Mouse (Mus musculus): ENCODE data around the gene Yaf2. TPM values are rescaled to one million over a fixed set of nuclear protein-coding genes. Genes with fewer than 3 reads are reported as not detected.
"Not testable (repeated sequence)": the region's sequence is repeated elsewhere in the genome, so short reads cannot be mapped to it uniquely, and the experiment has no call there.

The Yaf2 gene
- polyA plus RNA-seq, 1 experiment from 2014 or later, result 85.8 TPM

DNA sequence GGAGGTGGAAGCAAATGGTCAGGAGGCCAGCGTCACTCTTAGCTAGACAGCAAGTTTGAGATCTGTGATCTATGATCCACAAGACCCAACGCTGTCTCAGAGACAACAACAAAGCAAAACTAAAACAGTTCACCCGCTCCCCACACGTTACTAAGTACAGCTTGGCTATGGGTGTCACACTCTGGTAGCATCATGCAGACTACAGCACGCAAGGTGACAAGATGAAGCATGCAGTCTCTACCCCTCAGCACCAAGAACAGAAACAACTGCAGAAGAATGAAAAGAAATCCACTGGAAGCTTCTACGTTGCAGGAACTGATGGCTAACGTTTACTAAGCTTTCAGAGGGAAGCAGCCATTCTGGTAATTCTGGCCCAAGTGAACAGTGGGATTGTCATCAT is 73.2 kb downstream of the Yaf2 start:
- H3K4me1 ChIP-seq (ENCODE audit: insufficient read depth, low read length), result 0 out of 2 replicates have a peak, but pooled peaks cover 11% of the 10 kb centered on the region
- H3K27ac ChIP-seq (ENCODE audit: low read length), result no peak overlapping the region
- ATAC-seq (ENCODE audit: low FRiP score, low TSS enrichment), result no peak
- no peaks in the 10 kb centered on the region for H3K9me3 ChIP-seq (ENCODE audit: low read length)
- no peak overlapping the region for H3K9ac ChIP-seq (replicated peaks; ENCODE audit: low read length)
- H3K4me2 ChIP-seq (replicated peaks; ENCODE audit: low read depth, low read length), result no peak overlapping the region
- H3K36me3 ChIP-seq (ENCODE audit: insufficient read depth, low read length), result peaks cover 15% of the 10 kb centered on the region; the same call in 1 of the 2 replicates
- no peaks in the 10 kb centered on the region for H3K27me3 ChIP-seq (ENCODE audit: insufficient read depth, low read length)
- H3K4me3 ChIP-seq (ENCODE audit: low read length), result no peak overlapping the region
- WGBS, result 67% methylated on average over 7 of the region's 7 CpGs

DNA sequence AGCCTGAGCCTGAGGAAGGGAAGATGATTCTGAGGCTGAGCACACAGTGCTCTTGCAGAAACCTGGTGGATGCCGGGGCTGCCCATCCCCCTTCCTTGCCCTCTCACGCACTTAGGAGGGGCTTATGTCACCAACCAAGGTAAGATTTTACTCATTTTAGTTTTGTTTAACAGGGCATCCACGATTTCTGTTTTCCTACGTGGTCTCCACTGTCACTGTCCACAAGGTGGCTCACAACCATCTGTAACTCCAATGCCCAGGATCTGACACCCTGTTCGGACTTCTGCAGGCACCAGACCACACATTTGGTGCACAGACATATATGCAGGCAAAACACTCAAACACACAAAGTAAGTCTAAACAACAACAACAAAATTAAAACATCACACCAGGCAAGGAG is 73.9 kb downstream of the Yaf2 start:
- Histone ChIP-seq H3K9me3 (ENCODE audit: low read length) (no peaks in the 10 kb centered on the region), H3K36me3 (ENCODE audit: insufficient read depth, low read length) (peaks cover 23% of the 10 kb centered on the region), H3K4me3 (ENCODE audit: low read length) (no peak overlapping the region), H3K4me2 (replicated peaks; ENCODE audit: low read depth, low read length) (no peak overlapping the region), H3K9ac (replicated peaks; ENCODE audit: low read length) (no peak overlapping the region), H3K4me1 (ENCODE audit: insufficient read depth, low read length) (0 out of 2 replicates have a peak, but pooled peaks cover 7% of the 10 kb centered on the region), H3K27ac (ENCODE audit: low read length) (no peak overlapping the region), H3K27me3 (ENCODE audit: insufficient read depth, low read length) (no peaks in the 10 kb centered on the region)
- ATAC-seq (ENCODE audit: low FRiP score, low TSS enrichment), result no peak
- WGBS, result 48% methylated on average over 5 of the region's 5 CpGs

DNA sequence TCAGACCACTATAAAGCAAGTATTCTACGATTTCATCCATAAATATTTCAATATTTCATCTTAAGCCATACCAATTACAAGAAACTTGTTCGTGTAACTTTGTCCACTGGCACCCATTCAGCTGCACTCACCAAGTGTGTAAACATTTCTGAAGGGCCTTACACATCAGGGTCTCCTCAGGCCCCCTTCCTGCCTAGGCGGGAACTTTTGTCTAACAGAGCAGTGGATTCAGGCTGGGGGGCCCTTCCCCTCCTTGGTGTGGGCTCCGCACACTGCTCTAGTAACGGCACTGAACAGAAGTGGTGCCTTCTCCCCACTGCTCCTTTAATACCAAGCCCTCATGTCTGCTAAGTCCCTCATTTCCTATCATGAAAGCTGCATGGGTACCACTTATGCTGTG is 74.5 kb downstream of the Yaf2 start:
- Histone ChIP-seq H3K36me3 (ENCODE audit: insufficient read depth, low read length) (peaks cover 27% of the 10 kb centered on the region), H3K27me3 (ENCODE audit: insufficient read depth, low read length) (no peaks in the 10 kb centered on the region), H3K9ac (replicated peaks; ENCODE audit: low read length) (no peak overlapping the region), H3K27ac (ENCODE audit: low read length) (no peak overlapping the region), H3K4me3 (ENCODE audit: low read length) (no peak overlapping the region), H3K9me3 (ENCODE audit: low read length) (no peaks in the 10 kb centered on the region), H3K4me2 (replicated peaks; ENCODE audit: low read depth, low read length) (no peak overlapping the region), H3K4me1 (ENCODE audit: insufficient read depth, low read length) (0 out of 2 replicates have a peak, but pooled peaks cover 3% of the 10 kb centered on the region)
- 95% methylated on average over 5 of the region's 5 CpGs for WGBS
- no peak for ATAC-seq (ENCODE audit: low FRiP score, low TSS enrichment)

DNA sequence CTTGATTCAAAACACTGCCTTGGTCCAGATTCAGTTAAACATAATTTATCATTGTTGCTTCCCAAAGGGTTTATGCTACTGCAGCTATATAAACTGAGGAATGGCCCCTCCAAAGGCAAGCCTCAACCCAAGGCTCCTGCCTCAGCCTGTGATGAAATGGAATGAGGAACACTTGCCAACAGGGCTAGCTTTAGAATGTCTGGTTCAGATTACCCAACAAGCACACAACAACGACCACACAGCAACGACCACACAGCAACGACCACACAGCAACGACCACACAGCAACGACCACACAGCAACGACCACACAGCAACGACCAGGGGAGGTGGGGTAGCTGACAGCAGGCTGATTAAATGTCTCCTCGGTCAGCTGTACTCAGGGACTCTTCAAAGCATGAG is 76.8 kb downstream of the Yaf2 start:
- WGBS, result 70% methylated on average over 8 of the region's 8 CpGs
- Histone ChIP-seq H3K27ac (ENCODE audit: low read length) (no peak overlapping the region), H3K9me3 (ENCODE audit: low read length) (no peaks in the 10 kb centered on the region), H3K4me2 (replicated peaks; ENCODE audit: low read depth, low read length) (no peak overlapping the region), H3K36me3 (ENCODE audit: insufficient read depth, low read length) (peaks cover 42% of the 10 kb centered on the region), H3K27me3 (ENCODE audit: insufficient read depth, low read length) (no peaks in the 10 kb centered on the region), H3K4me3 (ENCODE audit: low read length) (no peak overlapping the region), H3K9ac (replicated peaks; ENCODE audit: low read length) (no peak overlapping the region), H3K4me1 (ENCODE audit: insufficient read depth, low read length) (no peaks in the 10 kb centered on the region)
- ATAC-seq (ENCODE audit: low FRiP score, low TSS enrichment), result no peak

DNA sequence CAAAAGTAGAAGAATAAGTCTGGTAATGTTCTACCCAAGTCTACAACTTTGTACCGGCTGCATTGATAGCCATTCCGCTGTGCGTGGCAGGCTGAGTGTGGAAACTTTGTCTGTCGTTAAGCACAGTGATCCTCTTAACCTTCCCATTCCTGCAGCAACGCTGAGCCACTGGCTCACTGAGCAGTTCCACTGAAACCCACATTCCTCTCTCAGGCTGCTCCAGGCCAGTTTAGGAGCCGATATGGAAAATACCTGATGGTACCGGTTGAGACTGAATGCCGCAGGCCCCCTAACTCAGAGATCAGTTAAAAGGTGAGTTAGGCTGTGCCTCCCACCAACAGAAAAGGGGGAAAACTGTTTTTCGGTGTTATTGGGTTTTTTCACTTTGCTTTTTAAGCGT is 81.4 kb downstream of the Yaf2 start:
- no peaks in the 10 kb centered on the region for H3K27me3 ChIP-seq (ENCODE audit: insufficient read depth, low read length)
- H3K36me3 ChIP-seq (ENCODE audit: insufficient read depth, low read length), result peaks cover 41% of the 10 kb centered on the region
- H3K27ac ChIP-seq (ENCODE audit: low read length), result no peak overlapping the region
- WGBS, result 75% methylated on average over 10 of the region's 10 CpGs
- no peak overlapping the region for H3K4me3 ChIP-seq (ENCODE audit: low read length)
- no peaks in the 10 kb centered on the region for H3K9me3 ChIP-seq (ENCODE audit: low read length)
- H3K9ac ChIP-seq (replicated peaks; ENCODE audit: low read length), result no peak overlapping the region
- ATAC-seq (ENCODE audit: low FRiP score, low TSS enrichment), result 0 out of 2 replicates have a peak, but pooled peaks have one; percentile 39
- H3K4me1 ChIP-seq (ENCODE audit: insufficient read depth, low read length), result peaks cover 7% of the 10 kb centered on the region
- H3K4me2 ChIP-seq (replicated peaks; ENCODE audit: low read depth, low read length), result no peak overlapping the region

DNA sequence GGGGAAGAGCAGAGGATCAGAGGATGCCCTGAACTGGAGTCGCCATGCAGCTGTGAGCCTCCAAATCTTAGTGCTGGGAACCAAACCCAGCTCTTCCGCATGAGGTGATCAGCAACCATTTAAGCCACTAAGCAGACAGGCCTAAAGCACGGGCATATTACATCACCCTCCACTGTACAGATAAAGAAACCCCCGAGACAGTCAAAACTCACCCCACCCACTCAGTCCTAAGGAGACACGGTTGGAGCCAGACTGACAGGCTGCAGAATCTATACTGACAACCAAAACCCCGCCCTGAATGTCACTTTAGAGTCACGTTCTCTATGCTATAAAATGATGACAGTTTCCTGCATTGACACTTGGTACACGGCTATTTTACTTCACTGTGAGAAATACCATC is 83.6 kb downstream of the Yaf2 start:
- H3K9ac ChIP-seq (replicated peaks; ENCODE audit: low read length), result no peak overlapping the region
- no peak overlapping the region for H3K4me3 ChIP-seq (ENCODE audit: low read length)
- H3K4me1 ChIP-seq (ENCODE audit: insufficient read depth, low read length), result peaks cover 7% of the 10 kb centered on the region
- H3K27ac ChIP-seq (ENCODE audit: low read length), result no peak overlapping the region
- no peaks in the 10 kb centered on the region for H3K9me3 ChIP-seq (ENCODE audit: low read length)
- no peak overlapping the region for H3K4me2 ChIP-seq (replicated peaks; ENCODE audit: low read depth, low read length)
- WGBS, result 80% methylated on average over 8 of the region's 8 CpGs
- ATAC-seq (ENCODE audit: low FRiP score, low TSS enrichment), result no peak
- no peaks in the 10 kb centered on the region for H3K27me3 ChIP-seq (ENCODE audit: insufficient read depth, low read length)
- H3K36me3 ChIP-seq (ENCODE audit: insufficient read depth, low read length), result peaks cover 35% of the 10 kb centered on the region

DNA sequence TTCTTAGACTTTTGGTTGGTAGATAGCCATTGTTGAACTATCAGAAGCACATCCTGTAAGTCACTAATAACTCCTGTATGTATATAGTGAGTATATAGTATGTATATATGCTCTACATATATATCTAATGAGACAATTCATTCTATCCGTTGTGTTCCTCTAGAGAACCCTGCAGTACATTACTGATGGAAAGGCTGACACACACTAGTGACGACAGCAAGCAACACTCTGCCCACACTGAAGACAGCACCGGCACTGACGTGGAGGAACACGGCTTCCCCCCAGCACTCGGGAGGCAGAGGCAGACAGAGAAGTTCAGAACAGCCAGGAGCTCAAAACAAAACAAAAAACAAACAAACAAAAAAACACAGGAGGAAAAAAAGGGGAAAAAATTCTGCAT is 84.3 kb downstream of the Yaf2 start:
- peaks cover 7% of the 10 kb centered on the region for H3K4me1 ChIP-seq (ENCODE audit: insufficient read depth, low read length)
- no peaks in the 10 kb centered on the region for H3K9me3 ChIP-seq (ENCODE audit: low read length)
- H3K27me3 ChIP-seq (ENCODE audit: insufficient read depth, low read length), result no peaks in the 10 kb centered on the region
- no peak overlapping the region for H3K4me2 ChIP-seq (replicated peaks; ENCODE audit: low read depth, low read length)
- WGBS, result 80% methylated on average over 6 of the region's 6 CpGs
- H3K27ac ChIP-seq (ENCODE audit: low read length), result no peak overlapping the region
- no peak overlapping the region for H3K4me3 ChIP-seq (ENCODE audit: low read length)
- ATAC-seq (ENCODE audit: low FRiP score, low TSS enrichment), result no peak
- H3K36me3 ChIP-seq (ENCODE audit: insufficient read depth, low read length), result peaks cover 33% of the 10 kb centered on the region
- no peak overlapping the region for H3K9ac ChIP-seq (replicated peaks; ENCODE audit: low read length)

DNA sequence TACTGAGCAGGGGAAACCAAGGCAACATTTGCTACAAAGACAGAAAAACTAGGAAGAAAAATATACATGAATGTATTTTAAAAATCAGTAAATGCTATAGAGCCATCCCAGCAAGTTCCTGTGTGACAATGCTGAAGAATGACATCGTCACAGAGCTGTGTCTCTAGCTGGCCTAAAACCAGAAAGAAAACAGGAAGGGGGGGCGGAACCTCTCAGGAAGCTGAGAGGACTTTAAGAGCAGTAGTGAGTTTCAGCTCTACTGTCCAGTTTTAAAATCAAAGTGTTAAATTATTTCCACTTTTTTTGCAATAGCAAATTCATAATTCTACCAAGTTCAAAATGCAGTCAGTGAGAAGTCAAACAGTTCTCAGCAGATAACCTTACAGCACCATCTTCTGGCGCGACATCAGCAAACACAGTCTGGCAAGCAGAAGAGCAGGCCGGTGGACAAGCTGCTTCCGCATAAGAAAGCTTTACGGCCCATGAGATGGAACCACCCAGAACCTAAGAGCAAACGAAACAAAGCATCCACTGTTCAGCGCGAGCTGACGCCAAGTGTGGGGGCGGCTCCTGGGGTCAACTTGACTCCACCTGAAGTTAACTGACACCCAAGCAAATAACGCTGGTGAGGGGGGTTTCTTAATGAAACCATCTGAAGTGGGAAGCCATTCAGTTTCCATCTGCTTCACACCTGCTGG is 85.0 kb downstream of the Yaf2 start:
- 20% methylated on average over 13 of the region's 13 CpGs for WGBS
- no peak overlapping the region for H3K4me2 ChIP-seq (replicated peaks; ENCODE audit: low read depth, low read length)

DNA sequence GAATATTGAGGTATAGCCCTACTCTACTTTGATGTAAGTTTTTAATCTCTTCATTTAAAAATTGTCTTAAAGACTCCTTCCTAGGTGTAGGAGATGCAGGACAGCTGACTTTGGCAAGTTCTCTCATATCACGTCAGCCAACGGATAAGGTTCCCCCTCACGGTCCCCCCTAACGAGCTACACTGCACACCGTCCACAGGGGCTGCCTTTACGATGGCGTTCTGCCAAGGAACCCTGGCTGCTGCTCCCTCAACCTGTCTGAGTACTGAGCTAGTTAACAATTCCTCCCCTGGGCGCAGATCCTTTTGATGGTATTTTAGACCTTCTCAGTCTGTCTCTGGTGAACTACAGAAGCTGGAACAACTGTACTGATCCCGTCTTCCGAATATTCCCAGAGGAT is 93.5 kb downstream of the Yaf2 start:
- H3K4me2 ChIP-seq (replicated peaks; ENCODE audit: low read depth, low read length), result no peak overlapping the region

More for the DNA sequence above, 85.0 kb downstream of the Yaf2 start:
- no peak overlapping the region for H3K9ac ChIP-seq (replicated peaks; ENCODE audit: low read length)
- H3K4me3 ChIP-seq (ENCODE audit: low read length), result no peak overlapping the region
- no peaks in the 10 kb centered on the region for H3K9me3 ChIP-seq (ENCODE audit: low read length)
- peak; percentile 62; the same call in 1 of the 2 replicates for ATAC-seq (ENCODE audit: low FRiP score, low TSS enrichment)
- no peaks in the 10 kb centered on the region for H3K27me3 ChIP-seq (ENCODE audit: insufficient read depth, low read length)
- peaks cover 7% of the 10 kb centered on the region for H3K4me1 ChIP-seq (ENCODE audit: insufficient read depth, low read length)
- 0 out of 2 replicates have a peak overlapping the region, but pooled peaks have one; percentile 50 for H3K27ac ChIP-seq (ENCODE audit: low read length)
- H3K36me3 ChIP-seq (ENCODE audit: insufficient read depth, low read length), result peaks cover 29% of the 10 kb centered on the region

DNA sequence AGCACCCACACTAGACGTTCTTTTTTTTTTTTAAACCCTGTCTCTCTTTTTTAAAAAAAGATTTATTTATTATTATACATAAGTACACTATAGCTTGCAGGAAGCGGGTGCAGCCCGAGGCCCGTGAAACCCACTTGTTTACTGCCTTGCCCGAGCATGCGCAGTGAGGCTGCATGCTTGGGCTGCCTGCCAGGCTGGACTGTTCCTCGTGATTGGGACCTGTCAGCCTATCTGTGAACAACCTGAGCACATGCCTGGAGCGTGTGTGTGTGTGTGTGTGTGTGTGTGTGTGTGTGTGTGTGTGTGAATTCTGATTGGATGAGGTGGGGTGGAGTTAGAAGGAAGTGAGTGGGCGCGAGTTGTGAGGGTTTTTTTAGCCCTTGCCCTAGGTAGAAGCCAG is 100.3 kb downstream of the Yaf2 start:
- H3K4me1 ChIP-seq (ENCODE audit: insufficient read depth, low read length); H3K4me3 ChIP-seq (ENCODE audit: low read length); H3K27ac ChIP-seq (ENCODE audit: low read length); H3K27me3 ChIP-seq (ENCODE audit: insufficient read depth, low read length); H3K9ac ChIP-seq (replicated peaks; ENCODE audit: low read length); ATAC-seq (ENCODE audit: low FRiP score, low TSS enrichment); H3K4me2 ChIP-seq (replicated peaks; ENCODE audit: low read depth, low read length): not testable (repeated sequence)
- WGBS, result 94% methylated on average over 10 of the region's 10 CpGs
- Histone ChIP-seq H3K36me3 (ENCODE audit: insufficient read depth, low read length) (peaks cover 15% of the 10 kb centered on the region), H3K9me3 (ENCODE audit: low read length) (peaks cover 14% of the 10 kb centered on the region; the same call in 1 of the 2 replicates)

More for the DNA sequence above, 93.5 kb downstream of the Yaf2 start:
- Histone ChIP-seq H3K9ac (replicated peaks; ENCODE audit: low read length) (no peak overlapping the region), H3K27ac (ENCODE audit: low read length) (no peak overlapping the region), H3K9me3 (ENCODE audit: low read length) (peaks cover 3% of the 10 kb centered on the region; the same call in 1 of the 2 replicates), H3K36me3 (ENCODE audit: insufficient read depth, low read length) (peaks cover 39% of the 10 kb centered on the region), H3K4me3 (ENCODE audit: low read length) (no peak overlapping the region), H3K27me3 (ENCODE audit: insufficient read depth, low read length) (no peaks in the 10 kb centered on the region), H3K4me1 (ENCODE audit: insufficient read depth, low read length) (no peaks in the 10 kb centered on the region)
- WGBS, result 60% methylated on average over 10 of the region's 10 CpGs
- ATAC-seq (ENCODE audit: low FRiP score, low TSS enrichment), result no peak
